In the genomic region with DNA sequence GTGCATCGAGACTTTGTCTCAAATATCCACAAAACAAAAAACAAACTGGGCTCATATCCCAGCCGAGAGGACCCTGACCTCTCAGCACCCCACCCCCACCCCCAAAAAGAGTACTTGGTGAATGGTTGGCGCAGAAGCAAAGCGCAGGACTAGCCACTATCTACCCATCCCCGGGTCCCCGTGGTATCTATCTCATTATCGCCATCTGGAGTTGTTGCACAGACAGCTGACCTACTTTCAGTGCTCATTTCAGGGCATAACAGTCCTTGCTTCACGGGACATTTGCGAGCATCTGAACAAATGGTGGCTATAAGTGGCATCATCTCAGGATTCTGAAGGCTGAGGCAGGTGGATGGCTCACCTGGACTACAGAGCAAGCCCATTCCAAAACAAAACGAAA, we compare ENCODE assay signal across 11 mouse cellular contexts. TPM values are rescaled to one million over a fixed set of nuclear protein-coding genes. Genes with fewer than 3 reads are reported as not detected.
DNase-seq lines count a peak whose midpoint lies in the region; ATAC-seq and TF ChIP-seq lines count a peak whose summit lies in the region.
"Had no signal": no experiment of that assay in that cellular context is flagged by ENCODE, and none has a peak within 500 bp of the region (broad histone marks: within the 10 kb centered on the region; RNA-seq: fewer than 3 reads in every experiment).

No protein-coding gene starts in this region.

- DNase-seq in cerebellum, adult 9-10 months, result peak; percentile 36
- no peak for DNase-seq in cerebellum, adult 8-10 months
- no peak for DNase-seq in lung, embryonic 14.5 days
- no peak for DNase-seq in lung, postnatal 4 days
- peak; percentile 18 for DNase-seq in large intestine, adult 2 months (ENCODE audit: low read depth, low spot score)
- DNase-seq in right cerebral cortex, postnatal 10 days (ENCODE audit: low spot score in 2 of 2), result no peak
- DNase-seq in right cerebral cortex, postnatal 14 days, result no peak

- no peaks in the 10 kb centered on the region for H3K9me3 ChIP-seq in lung, embryonic 14.5 days (ENCODE audit: low read depth, low read length)
- H3K9me3 ChIP-seq in stomach, embryonic 14.5 days (ENCODE audit: control insufficient read depth, low read depth, low read length), result no peaks in the 10 kb centered on the region

- peak overlapping the region; percentile 56 for H3K4me2 ChIP-seq in lung, embryonic 14.5 days
- H3K4me2 ChIP-seq in stomach, embryonic 14.5 days (replicated peaks; ENCODE audit: low read depth, low read length), result peak overlapping the region; percentile 32

- peak overlapping the region; percentile 39 for H3K4me3 ChIP-seq in lung, embryonic 14.5 days (ENCODE audit: low read depth, low read length)
- H3K4me3 ChIP-seq in stomach, embryonic 14.5 days (ENCODE audit: low read depth, low read length), result no peak overlapping the region

- H3K27ac ChIP-seq in lung, embryonic 14.5 days (ENCODE audit: low read depth), result no peak overlapping the region
- H3K27ac ChIP-seq in stomach, embryonic 14.5 days (ENCODE audit: low read length), result no peak overlapping the region

- no peaks in the 10 kb centered on the region for H3K4me1 ChIP-seq in lung, embryonic 14.5 days (ENCODE audit: insufficient read depth)
- H3K4me1 ChIP-seq in stomach, embryonic 14.5 days (ENCODE audit: control insufficient read depth, insufficient read depth, low read length), result 0 out of 2 replicates have a peak, but pooled peaks cover 2% of the 10 kb centered on the region

- TF ChIP-seq CTCF in lung, embryonic 14.5 days (IDR thresholded peaks at IDR 0.05; ENCODE audit: low read depth), result no peak

- WGBS in lung, embryonic 14.5 days, result 10% methylated on average over 10 of the region's 10 CpGs
- WGBS in large intestine, adult 2 months, result 6% methylated on average over 10 of the region's 10 CpGs
- 10% methylated on average over 10 of the region's 10 CpGs for WGBS in stomach, embryonic 14.5 days

- no peak; the same call in 1 of the 2 replicates for ATAC-seq in lung, embryonic 14.5 days (ENCODE audit: insufficient read depth)
- ATAC-seq in stomach, embryonic 14.5 days (ENCODE audit: insufficient number of reproducible peaks, insufficient read depth, low FRiP score, low read depth), result no peak
- ATAC-seq: activated CD4-positive, CD25-positive, alpha-beta regulatory T cell, adult 4 months had no signal

- no peaks in the 10 kb centered on the region; the same call in 1 of the 2 replicates for H3K27me3 ChIP-seq in lung, embryonic 14.5 days (ENCODE audit: insufficient read depth, low read length)
- no peaks in the 10 kb centered on the region for H3K27me3 ChIP-seq in stomach, embryonic 14.5 days (ENCODE audit: control insufficient read depth, insufficient read depth, low read length)

- H3K9ac ChIP-seq in lung, embryonic 14.5 days, result no peak overlapping the region
- H3K9ac ChIP-seq in stomach, embryonic 14.5 days (replicated peaks; ENCODE audit: low read depth, low read length), result no peak overlapping the region

- no peaks in the 10 kb centered on the region for H3K36me3 ChIP-seq in lung, embryonic 14.5 days (ENCODE audit: insufficient read depth)
- no peaks in the 10 kb centered on the region for H3K36me3 ChIP-seq in stomach, embryonic 14.5 days (ENCODE audit: control insufficient read depth, insufficient read depth, low read length)

RNA-seq across cellular contexts. Expression of a gene that starts 0.5 kb away (rescaled TPM):
- polyA plus RNA-seq in lung, embryonic 14.5 days (2014; fragmentation: Nextera tagmentation; extraction: Ambion mirVana), result 6.2 TPM in 2 replicates
- 30.7 and 41.9 TPM in 2 replicates for polyA plus RNA-seq in large intestine, adult 2 months (2012; rRNA removed)
- 5.7 and 6.3 TPM in 2 replicates for polyA plus RNA-seq in stomach, embryonic 14.5 days (2014; fragmentation: Nextera tagmentation; extraction: Ambion mirVana)
- polyA plus RNA-seq: activated CD4-positive, CD25-positive, alpha-beta regulatory T cell, adult 4 months had no signal

RNA-seq across cellular contexts. Expression of a gene that starts 4.8 kb away (rescaled TPM):
- polyA plus RNA-seq in lung, embryonic 14.5 days (2014; fragmentation: Nextera tagmentation; extraction: Ambion mirVana), result 0.29 and 0.41 TPM in 2 replicates
- not detected in 2 replicates for polyA plus RNA-seq in large intestine, adult 2 months (2012; rRNA removed)
- polyA plus RNA-seq in stomach, embryonic 14.5 days (2014; fragmentation: Nextera tagmentation; extraction: Ambion mirVana), result 0.36 and 0.41 TPM in 2 replicates
- polyA plus RNA-seq: cortical plate, adult 2 months; neural tube, embryonic 14.5 days had no signal

RNA-seq across cellular contexts. Expression of a gene that starts 6.7 kb away (rescaled TPM):
- polyA plus RNA-seq in lung, embryonic 14.5 days (2014; fragmentation: Nextera tagmentation; extraction: Ambion mirVana), result 16.4 and 17.5 TPM in 2 replicates
- polyA plus RNA-seq in large intestine, adult 2 months (2012; rRNA removed), result 7.6 and 9.1 TPM in 2 replicates
- polyA plus RNA-seq in stomach, embryonic 14.5 days (2014; fragmentation: Nextera tagmentation; extraction: Ambion mirVana), result 14.8 and 16.5 TPM in 2 replicates

RNA-seq across cellular contexts. Expression of a gene that starts 8.0 kb away (rescaled TPM):
- not detected in 2 replicates for polyA plus RNA-seq in lung, embryonic 14.5 days (2014; fragmentation: Nextera tagmentation; extraction: Ambion mirVana)
- polyA plus RNA-seq in large intestine, adult 2 months (2012; rRNA removed), result not detected in 2 replicates
- not detected in 2 replicates for polyA plus RNA-seq in stomach, embryonic 14.5 days (2014; fragmentation: Nextera tagmentation; extraction: Ambion mirVana)
- polyA plus RNA-seq: activated CD4-positive, CD25-positive, alpha-beta regulatory T cell, adult 4 months; cortical plate, adult 2 months; neural tube, embryonic 14.5 days had no signal

RNA-seq across cellular contexts. Expression of a gene that starts 11.5 kb away (rescaled TPM):
- 0.12 TPM in 1 of 2 replicates, not detected in the other for polyA plus RNA-seq in lung, embryonic 14.5 days (2014; fragmentation: Nextera tagmentation; extraction: Ambion mirVana)
- polyA plus RNA-seq in large intestine, adult 2 months (2012; rRNA removed), result 1.4 and 1.5 TPM in 2 replicates
- 0.32 TPM in 1 of 2 replicates, not detected in the other for polyA plus RNA-seq in stomach, embryonic 14.5 days (2014; fragmentation: Nextera tagmentation; extraction: Ambion mirVana)
- polyA plus RNA-seq: activated CD4-positive, CD25-positive, alpha-beta regulatory T cell, adult 4 months; cortical plate, adult 2 months; neural tube, embryonic 14.5 days had no signal

Comparison
In these comparisons a context has a peak if more than half of its experiments do, and no peak if none do; other contexts are left out.
1. DNase-seq: peak in cerebellum, adult 9-10 months (single experiment) and large intestine, adult 2 months (single experiment); none in cerebellum, adult 8-10 months (single experiment), lung, embryonic 14.5 days (single experiment), lung, postnatal 4 days (0 of 2), right cerebral cortex, postnatal 10 days (0 of 2) and right cerebral cortex, postnatal 14 days (single experiment).